Mouse (Mus musculus) neural tube, embryonic 14.5 days (tissue): ENCODE data around the gene Dcaf7. TPM values are rescaled to one million over a fixed set of nuclear protein-coding genes. Genes with fewer than 3 reads are reported as not detected.
A peak's percentile ranks its signal among the peaks of the same experiment; 100 is the strongest.

ENCODE experiments used
- ATAC-seq: fragments of 200-750 bp; cut with Nextera tagmentation; 2 replicates; pipeline ENCODE4 v1.8.0; 2017; ENCODE audit warnings: low read depth, mild to moderate bottlenecking, moderate TSS enrichment, moderate library complexity
- H3K27ac ChIP-seq: fragments of 300-500 bp; sonication (generic); 2 replicates; pipeline ENCODE4 v1.5.1; 2014; ENCODE audit warnings: low read depth, mild to moderate bottlenecking, control low read depth, low read length, moderate library complexity, mixed read lengths
- H3K27me3 ChIP-seq: fragments of 300-500 bp; sonication (generic); 2 replicates; pipeline ENCODE4 v1.6.1; 2014; ENCODE audit warnings: low read length; ENCODE audit not compliant: control insufficient read depth, insufficient read depth
- H3K36me3 ChIP-seq: fragments of 300-500 bp; sonication (generic); 2 replicates; pipeline ENCODE4 v1.6.1; 2014; ENCODE audit warnings: low read length, mixed read lengths; ENCODE audit not compliant: control insufficient read depth, insufficient read depth
- H3K4me1 ChIP-seq: fragments of 300-500 bp; sonication (generic); 2 replicates; pipeline ENCODE4 v1.6.1; 2014; ENCODE audit warnings: low read length; ENCODE audit not compliant: control insufficient read depth, insufficient read depth
- H3K4me2 ChIP-seq: fragments of 300-500 bp; sonication (generic); 2 replicates; pipeline ENCODE4 v1.6.1; 2014; ENCODE audit warnings: mild to moderate bottlenecking, low read depth, low read length, control low read depth
- H3K4me3 ChIP-seq: fragments of 300-500 bp; sonication (generic); 2 replicates; pipeline ENCODE4 v1.5.1; 2014; ENCODE audit warnings: low read depth, low read length, control low read depth, mixed read lengths
- H3K9ac ChIP-seq: fragments of 300-500 bp; sonication (generic); replicated peaks from 2 replicates; pipeline ENCODE4 v1.6.1; 2014; ENCODE audit warnings: low read depth, mild to moderate bottlenecking, control low read depth, low read length, mixed read lengths
- H3K9me3 ChIP-seq: fragments of 300-500 bp; sonication (generic); 2 replicates; pipeline ENCODE4 v1.6.1; 2016; ENCODE audit warnings: low read length; ENCODE audit not compliant: control insufficient read depth
- WGBS: fragments of 180-500 bp; shearing (Covaris S2); extraction: QIAGEN DNeasy Blood & Tissue Kit; methylation state at CpG from one replicate; pipeline ENCODE4 v1.1.7; 2014; 5-methylcytosine and 5-hydroxymethylcytosine counted together
- polyA plus RNA-seq: library from polyadenylated mRNA; unstranded; fragments of >200 nt; fragmentation: Nextera tagmentation; extraction: Ambion mirVana; gene quantifications from 2 replicates; pipeline ENCODE4 v1.2.1, GENCODE M21; 2014

The Dcaf7 gene
- 143 and 164 TPM in 2 replicates for polyA plus RNA-seq

GRCm38 (mm10) chr11:106036548-106037417, at the start of gene Dcaf7:
Gene Dcaf7, plus strand, starts transcription at chr11:106036872.
- peak within 1 kb of the TSS; percentile 84 for H3K4me2 ChIP-seq
- no peaks in the 10 kb centered on the region; the same call in 1 of the 2 replicates for H3K27me3 ChIP-seq
- peak within 1 kb of the TSS; percentile 93 for H3K4me3 ChIP-seq
- peak within 1 kb of the TSS; percentile 91 for H3K27ac ChIP-seq
- no peaks in the 10 kb centered on the region for H3K9me3 ChIP-seq
- peaks cover 15% of the 10 kb centered on the region for H3K4me1 ChIP-seq
- WGBS = under 1% methylated on average over 64 of the region's 66 CpGs
- H3K9ac ChIP-seq = peak within 1 kb of the TSS; percentile 76
- peak; percentile 98 for ATAC-seq
- H3K36me3 ChIP-seq = no peaks in the 10 kb centered on the region

- Histone ChIP-seq H3K4me2 (no peak overlapping the region), H3K27ac (no peak overlapping the region), H3K4me1 (no peaks in the 10 kb centered on the region), H3K36me3 (no peaks in the 10 kb centered on the region), H3K27me3 (no peaks in the 10 kb centered on the region), H3K9ac (no peak overlapping the region), H3K9me3 (no peaks in the 10 kb centered on the region), H3K4me3 (no peak overlapping the region)
- WGBS = 77% methylated on average over 6 of the region's 6 CpGs
- no peak for ATAC-seq
These were observed 49.2 kb upstream of the Dcaf7 start for GRCm38 (mm10) chr11:105987446-105987845.

DNA sequence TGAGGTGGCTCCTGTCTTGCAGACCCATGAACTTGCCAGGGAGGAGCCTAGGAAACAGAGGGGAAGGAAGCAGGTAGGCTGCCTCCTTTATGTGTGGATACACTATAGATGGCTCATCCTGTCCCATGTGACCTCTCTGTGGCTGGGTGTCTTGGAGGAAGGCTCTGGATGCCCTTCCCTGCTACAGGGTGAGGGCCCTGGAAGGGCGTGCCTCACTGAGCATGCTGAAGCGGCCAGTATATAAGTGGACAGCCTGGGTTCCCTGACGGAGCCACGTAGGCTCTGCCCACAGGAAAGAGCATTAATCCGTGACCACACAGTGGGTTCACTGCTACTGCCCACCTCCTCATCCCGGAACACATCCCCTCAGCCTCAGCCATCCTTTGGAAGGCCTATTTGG, 47.2 kb upstream of the Dcaf7 start:
- H3K36me3 ChIP-seq = no peaks in the 10 kb centered on the region
- H3K27me3 ChIP-seq = no peaks in the 10 kb centered on the region
- no peaks in the 10 kb centered on the region for H3K9me3 ChIP-seq
- no peak for ATAC-seq
- no peak overlapping the region for H3K9ac ChIP-seq
- H3K4me3 ChIP-seq = no peak overlapping the region
- no peak overlapping the region for H3K4me2 ChIP-seq
- 86% methylated on average over 6 of the region's 6 CpGs for WGBS
- no peaks in the 10 kb centered on the region for H3K4me1 ChIP-seq
- H3K27ac ChIP-seq = no peak overlapping the region

- H3K27ac ChIP-seq = no peak overlapping the region
- no peaks in the 10 kb centered on the region for H3K9me3 ChIP-seq
- WGBS = 53% methylated on average over 2 of the region's 2 CpGs
- ATAC-seq = no peak
- no peaks in the 10 kb centered on the region for H3K4me1 ChIP-seq
- no peak overlapping the region for H3K4me2 ChIP-seq
- no peak overlapping the region for H3K4me3 ChIP-seq
- no peak overlapping the region for H3K9ac ChIP-seq
- no peaks in the 10 kb centered on the region for H3K27me3 ChIP-seq
- no peaks in the 10 kb centered on the region for H3K36me3 ChIP-seq
These were observed 46.4 kb upstream of the Dcaf7 start for GRCm38 (mm10) chr11:105990231-105990630.

DNA sequence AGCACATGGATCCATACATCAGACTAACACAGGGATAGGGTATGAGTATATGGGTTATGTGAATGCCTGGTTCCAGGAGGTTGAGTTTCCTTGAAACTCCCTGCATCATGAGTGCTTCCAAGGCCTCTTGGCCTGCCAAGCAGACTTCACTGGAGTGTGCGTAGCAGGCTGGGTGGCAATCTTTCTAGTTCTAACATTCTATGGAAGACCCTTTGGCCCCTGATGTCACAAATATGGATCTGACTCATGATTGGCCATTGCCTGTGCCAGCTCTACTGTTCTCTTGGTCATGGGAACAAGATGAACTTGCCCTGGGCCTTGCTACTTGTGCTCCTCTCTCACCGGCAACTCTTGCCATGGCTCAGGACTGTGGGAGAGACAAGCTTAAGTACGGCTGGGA, 42.3 kb upstream of the Dcaf7 start, which contains the start of gene Ace3:
TSS of gene Ace3 (plus strand) at position 301 of the 400 bp plus-strand sequence.
- Histone ChIP-seq H3K4me1 (no peaks in the 10 kb centered on the region), H3K27me3 (no peaks in the 10 kb centered on the region), H3K4me2 (no peak within 1 kb of the TSS), H3K4me3 (no peak within 1 kb of the TSS), H3K9me3 (no peaks in the 10 kb centered on the region), H3K27ac (no peak within 1 kb of the TSS), H3K9ac (no peak within 1 kb of the TSS), H3K36me3 (no peaks in the 10 kb centered on the region)
- no peak for ATAC-seq
- WGBS = 94% methylated on average over 3 of the region's 3 CpGs

- 92% methylated on average over 6 of the region's 6 CpGs for WGBS
- Histone ChIP-seq H3K4me2 (no peak overlapping the region), H3K27ac (no peak overlapping the region), H3K9me3 (no peaks in the 10 kb centered on the region), H3K27me3 (no peaks in the 10 kb centered on the region), H3K4me3 (no peak overlapping the region), H3K4me1 (no peaks in the 10 kb centered on the region), H3K9ac (no peak overlapping the region), H3K36me3 (no peaks in the 10 kb centered on the region)
- no peak for ATAC-seq
These were observed 36.6 kb upstream of the Dcaf7 start for GRCm38 (mm10) chr11:106000062-106000461.

GRCm38 (mm10) chr11:106001718-106002117, 35.0 kb upstream of the Dcaf7 start:
- WGBS = 47% methylated on average over 4 of the region's 4 CpGs
- no peaks in the 10 kb centered on the region for H3K9me3 ChIP-seq
- H3K36me3 ChIP-seq = no peaks in the 10 kb centered on the region
- H3K27me3 ChIP-seq = no peaks in the 10 kb centered on the region
- no peak for ATAC-seq
- no peak overlapping the region for H3K9ac ChIP-seq
- H3K4me2 ChIP-seq = no peak overlapping the region
- H3K27ac ChIP-seq = no peak overlapping the region
- H3K4me3 ChIP-seq = no peak overlapping the region
- no peaks in the 10 kb centered on the region for H3K4me1 ChIP-seq

DNA sequence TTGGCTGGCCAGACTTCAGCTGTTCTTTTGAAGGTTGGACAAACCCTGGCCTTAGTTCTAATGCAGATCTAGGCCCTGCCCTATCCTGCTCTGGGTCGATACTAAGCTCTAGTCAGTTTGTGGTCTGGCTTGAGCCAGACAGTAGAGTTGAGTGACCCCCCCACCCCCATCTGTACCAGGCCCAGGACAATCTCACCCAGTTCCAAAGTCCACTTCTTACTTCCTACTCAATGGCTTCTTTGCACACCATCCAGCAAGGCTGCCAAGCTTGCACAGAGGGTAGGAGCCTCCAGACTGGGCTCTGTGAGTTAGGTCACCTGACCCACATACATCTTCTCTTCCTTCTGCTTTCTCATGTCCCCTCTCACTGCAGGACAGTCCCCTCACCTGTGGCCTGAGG, 32.1 kb upstream of the Dcaf7 start:
- H3K4me1 ChIP-seq = 0 out of 2 replicates have a peak, but pooled peaks cover 4% of the 10 kb centered on the region
- 91% methylated on average over 1 of the region's 1 CpGs for WGBS
- H3K36me3 ChIP-seq = no peaks in the 10 kb centered on the region
- no peak overlapping the region for H3K27ac ChIP-seq
- no peak overlapping the region for H3K9ac ChIP-seq
- no peaks in the 10 kb centered on the region for H3K27me3 ChIP-seq
- no peak overlapping the region for H3K4me3 ChIP-seq
- ATAC-seq = no peak
- H3K9me3 ChIP-seq = no peaks in the 10 kb centered on the region
- H3K4me2 ChIP-seq = no peak overlapping the region

- WGBS = 27% methylated on average over 5 of the region's 5 CpGs
- Histone ChIP-seq H3K27ac (no peak overlapping the region), H3K9me3 (no peaks in the 10 kb centered on the region), H3K4me1 (0 out of 2 replicates have a peak, but pooled peaks cover 4% of the 10 kb centered on the region), H3K4me3 (no peak overlapping the region), H3K27me3 (no peaks in the 10 kb centered on the region), H3K36me3 (no peaks in the 10 kb centered on the region), H3K4me2 (no peak overlapping the region), H3K9ac (no peak overlapping the region)
- ATAC-seq = no peak
These were observed 30.7 kb upstream of the Dcaf7 start for GRCm38 (mm10) chr11:106005970-106006369.
